Mouse (Mus musculus): Measurements from ENCODE around the gene March7.
A peak's percentile ranks its signal among the peaks of the same experiment; 100 is the strongest.

Gene March7

GRCm38 (mm10) chr2:60209703-60210651, at the start of gene March7, which contains the start of gene Baz2b:
March7 (plus strand) TSS chr2:60209887.
Baz2b (minus strand) TSS chr2:60209839.
- peak; percentile 76 for DNase-seq (ENCODE audit: low read depth, low spot score)

- DNase-seq (ENCODE audit: low read depth, low spot score), result no peak
Observed at GRCm38 (mm10) chr2:60163744-60164143, 45.9 kb upstream of the March7 start.

- no peak for DNase-seq (ENCODE audit: low read depth, low spot score)
Observed at GRCm38 (mm10) chr2:60165679-60166078, 44.0 kb upstream of the March7 start.

- no peak for DNase-seq (ENCODE audit: low read depth, low spot score)
Observed at GRCm38 (mm10) chr2:60166878-60167277, 42.8 kb upstream of the March7 start.

DNA sequence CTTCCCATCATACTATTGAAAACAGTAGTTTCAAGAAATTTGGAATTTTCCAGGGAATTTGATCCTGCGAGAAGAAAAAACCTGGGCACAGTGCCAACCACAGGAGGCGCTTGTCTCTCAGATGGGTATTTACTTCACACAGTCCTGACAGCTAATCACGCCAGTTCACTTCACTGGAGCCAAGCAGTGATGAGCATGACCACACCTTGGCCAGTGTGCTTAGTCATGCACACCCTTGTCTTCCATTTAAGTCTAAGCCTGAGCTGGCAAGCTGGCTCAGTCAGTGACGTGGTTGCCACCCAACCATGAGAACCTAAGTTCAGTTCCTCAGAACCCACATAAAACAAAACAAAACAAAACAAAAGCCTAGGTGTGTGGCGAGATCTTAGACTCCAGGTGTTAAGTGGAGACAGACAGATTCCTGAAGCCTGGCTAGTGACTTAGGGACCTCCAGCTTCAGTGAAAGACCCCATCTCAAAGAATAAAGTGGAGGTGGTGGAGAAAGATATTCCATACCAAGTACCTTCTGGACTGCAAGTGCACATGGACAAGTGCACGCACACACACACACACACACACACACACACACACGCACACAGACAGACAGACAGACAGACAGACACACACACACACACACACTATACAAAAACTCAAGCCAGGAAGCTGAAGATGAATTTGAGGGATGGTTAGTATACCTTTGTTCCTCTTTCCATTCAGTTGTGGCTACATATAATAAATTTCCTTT, 37.7 kb upstream of the March7 start:
- no peak for DNase-seq (ENCODE audit: low read depth, low spot score)

- DNase-seq (ENCODE audit: low read depth, low spot score), result no peak
Observed at GRCm38 (mm10) chr2:60172531-60172914, 37.2 kb upstream of the March7 start.

DNA sequence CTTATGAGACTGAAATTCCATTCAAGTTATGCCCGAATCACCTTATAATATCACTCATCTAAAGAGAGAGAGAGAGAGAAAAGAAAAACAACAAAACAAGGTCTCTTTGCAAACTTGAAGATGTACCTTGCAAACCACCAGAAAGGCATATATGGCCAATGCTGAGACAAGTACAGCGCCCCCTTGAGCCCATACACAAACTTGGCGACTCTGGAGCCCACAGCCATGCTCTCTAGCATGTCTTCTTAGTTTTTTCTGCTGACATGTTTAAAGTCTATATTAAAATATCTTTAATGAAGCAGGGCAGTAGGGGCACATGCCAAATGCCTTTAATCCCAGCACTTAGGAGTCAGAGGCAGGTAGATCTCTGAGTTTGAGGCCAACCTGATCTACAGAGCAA, 36.5 kb upstream of the March7 start:
- DNase-seq (ENCODE audit: low read depth, low spot score), result no peak

DNA sequence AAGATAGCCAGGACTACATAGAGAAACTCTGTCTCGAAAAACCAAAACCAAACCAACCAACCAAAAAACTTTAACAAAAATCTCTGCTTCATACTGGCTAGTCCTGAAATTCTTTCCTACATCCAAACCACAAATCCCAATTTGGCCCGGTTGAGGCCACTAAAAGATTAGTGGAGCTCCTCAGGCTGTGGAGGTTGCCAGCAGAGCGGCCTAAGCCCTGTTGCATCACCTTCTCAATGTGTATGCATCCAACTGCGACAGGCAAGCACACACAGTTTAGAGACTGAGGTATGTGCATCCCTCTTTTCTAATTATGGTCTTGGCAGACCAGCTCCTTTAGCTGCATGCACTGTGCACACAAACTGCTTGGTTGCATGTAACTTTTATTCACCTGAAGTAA, 36.1 kb upstream of the March7 start:
- DNase-seq (ENCODE audit: low read depth, low spot score), result no peak

- DNase-seq (ENCODE audit: low read depth, low spot score), result no peak
Observed at GRCm38 (mm10) chr2:60175078-60175477, 34.6 kb upstream of the March7 start.

GRCm38 (mm10) chr2:60176087-60176486, 33.6 kb upstream of the March7 start:
- no peak for DNase-seq (ENCODE audit: low read depth, low spot score)

- no peak for DNase-seq (ENCODE audit: low read depth, low spot score)
Observed at GRCm38 (mm10) chr2:60177490-60177889, 32.2 kb upstream of the March7 start.

GRCm38 (mm10) chr2:60181696-60182095, 28.0 kb upstream of the March7 start:
- no peak for DNase-seq (ENCODE audit: low read depth, low spot score)

DNA sequence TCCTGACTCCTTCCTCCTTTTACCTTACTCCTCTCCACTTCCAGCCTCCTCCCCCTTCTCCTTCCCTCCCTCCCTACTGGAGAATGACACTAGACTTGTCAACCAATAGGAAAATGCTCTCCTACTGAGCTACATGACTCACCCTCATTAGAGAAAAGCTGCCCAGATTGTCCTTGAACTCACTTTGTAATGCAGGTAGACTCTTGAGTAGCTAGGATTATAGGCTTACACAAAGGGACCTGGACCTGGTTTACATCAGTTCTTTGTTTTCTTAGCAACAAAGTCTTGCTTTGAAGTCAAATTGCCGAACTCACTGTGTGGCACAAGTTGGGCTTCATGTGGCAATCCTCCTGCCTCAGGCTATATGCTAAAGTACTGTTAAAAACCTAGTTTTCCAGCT, 12.8 kb upstream of the March7 start:
- DNase-seq (ENCODE audit: low read depth, low spot score), result no peak

DNA sequence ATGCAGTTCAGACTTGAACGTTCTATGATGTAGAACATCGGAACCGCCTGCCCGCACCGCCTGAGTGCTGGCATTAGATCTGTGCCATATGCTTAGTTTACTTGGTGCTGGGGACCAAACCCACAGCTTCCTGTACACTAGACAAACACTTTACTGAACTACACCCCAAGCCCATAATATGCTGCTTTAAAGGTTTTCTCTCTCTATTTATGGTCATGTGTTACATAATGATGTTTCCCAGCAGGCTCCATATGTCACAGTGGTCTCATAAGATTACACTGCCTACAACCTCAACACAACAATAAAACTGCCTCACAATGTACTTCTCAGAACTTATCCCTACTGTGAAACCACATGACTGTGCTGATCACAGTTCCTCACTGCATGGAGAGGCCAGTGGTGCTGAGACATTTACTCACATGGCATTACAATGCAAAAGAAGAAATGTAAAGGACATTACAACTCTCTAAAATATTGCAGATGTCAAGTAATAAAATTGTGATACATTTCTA, 9.6 kb upstream of the March7 start:
- no peak for DNase-seq (ENCODE audit: low read depth, low spot score)

GRCm38 (mm10) chr2:60200667-60201066, 9.0 kb upstream of the March7 start:
- DNase-seq (ENCODE audit: low read depth, low spot score), result no peak

- DNase-seq (ENCODE audit: low read depth, low spot score), result no peak
Observed at GRCm38 (mm10) chr2:60202900-60203530, 6.7 kb upstream of the March7 start.

DNA sequence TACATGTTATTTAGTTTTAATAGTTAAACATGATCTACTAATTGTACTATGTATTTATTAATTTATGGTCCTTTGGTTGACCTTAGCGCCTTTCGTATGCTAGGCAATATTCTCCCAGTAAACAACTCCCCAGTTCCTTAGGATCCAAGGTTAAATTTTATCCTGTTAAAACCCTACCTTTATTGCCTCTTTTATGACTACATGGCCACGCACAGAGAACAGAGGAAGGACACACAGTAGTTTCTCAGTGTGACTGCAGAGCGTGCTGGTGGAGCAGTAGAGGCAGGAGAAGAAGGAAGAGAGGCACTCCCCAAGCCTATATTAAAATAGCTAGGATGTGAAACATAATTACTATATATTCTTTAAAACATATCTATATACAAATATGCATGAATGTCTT, 6.0 kb upstream of the March7 start:
- no peak for DNase-seq (ENCODE audit: low read depth, low spot score)

DNA sequence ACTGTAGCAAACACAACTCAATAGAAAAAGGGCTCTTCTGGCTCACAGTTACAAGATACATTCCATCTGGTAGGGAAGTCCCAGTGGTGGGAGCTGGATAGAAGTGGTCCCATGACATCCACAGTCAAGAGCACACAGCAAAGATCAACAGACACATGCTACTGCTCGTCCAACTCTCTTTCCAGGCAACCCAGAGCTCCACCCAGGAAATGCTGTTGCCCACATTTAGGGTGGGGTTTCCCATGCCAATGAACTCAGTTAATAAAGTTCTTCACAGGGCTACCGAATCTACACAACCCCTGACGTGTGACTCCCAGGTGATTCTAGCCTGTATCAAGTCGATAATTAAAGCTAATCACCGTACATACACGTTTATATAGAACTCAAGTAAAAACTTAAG, 5.5 kb upstream of the March7 start:
- no peak for DNase-seq (ENCODE audit: low read depth, low spot score)

GRCm38 (mm10) chr2:60205795-60206194, 3.9 kb upstream of the March7 start:
- DNase-seq (ENCODE audit: low read depth, low spot score), result no peak

GRCm38 (mm10) chr2:60209122-60209611, 520 bp upstream of the March7 start:
- DNase-seq (ENCODE audit: low read depth, low spot score), result no peak

GRCm38 (mm10) chr2:60210821-60211220, 1.1 kb downstream of the March7 start:
- DNase-seq (ENCODE audit: low read depth, low spot score), result no peak

DNA sequence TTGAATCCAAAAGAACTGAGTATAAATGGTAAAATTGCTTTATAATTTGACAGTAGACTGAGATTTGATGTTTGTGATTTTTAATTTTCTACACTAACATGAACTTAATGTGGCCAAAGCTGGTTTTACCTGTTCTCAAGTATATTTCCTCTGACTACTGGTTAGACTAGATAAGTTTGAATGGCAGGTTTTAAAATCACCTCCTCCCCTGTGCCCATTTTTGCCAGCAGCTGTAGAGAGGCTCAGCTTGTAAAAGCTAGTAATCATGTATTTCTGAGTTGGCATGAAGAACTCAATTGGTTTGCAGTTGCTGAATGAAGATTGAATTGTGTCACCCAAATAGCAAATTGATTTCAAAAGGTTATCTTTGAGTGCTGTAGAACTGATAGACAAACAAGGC, 2.8 kb downstream of the March7 start:
- DNase-seq (ENCODE audit: low read depth, low spot score), result no peak
